Mouse (Mus musculus) heart, embryonic 11.5 days (tissue): ENCODE results near the gene Sugct. TPM values are rescaled to one million over a fixed set of nuclear protein-coding genes. Genes with fewer than 3 reads are reported as not detected.
"Not testable (repeated sequence)": the region's sequence is repeated elsewhere in the genome, so short reads cannot be mapped to it uniquely, and the experiment has no call there.

Source experiments
- ATAC-seq: fragments of 200-750 bp; cut with Nextera tagmentation; replicated peaks from 2 replicates; pipeline ENCODE4 v1.8.0; 2017; ENCODE audit warnings: moderate library complexity; ENCODE audit not compliant: insufficient number of reproducible peaks, low FRiP score, low TSS enrichment
- H3K27ac ChIP-seq: fragments of 300-500 bp; sonication (generic); 2 replicates; pipeline ENCODE4 v1.5.1; 2014; ENCODE audit warnings: mild to moderate bottlenecking, low read depth, low read length
- H3K27me3 ChIP-seq: fragments of 300-500 bp; sonication (generic); 2 replicates; pipeline ENCODE4 v1.6.1; 2014; ENCODE audit warnings: mild to moderate bottlenecking, low read length, mixed read lengths; ENCODE audit not compliant: control insufficient read depth, insufficient read depth
- H3K36me3 ChIP-seq: fragments of 300-500 bp; sonication (generic); 2 replicates; pipeline ENCODE4 v1.6.1; 2014; ENCODE audit warnings: mild to moderate bottlenecking, low read length, moderate library complexity, mixed read lengths; ENCODE audit not compliant: control insufficient read depth, insufficient read depth
- H3K4me1 ChIP-seq: fragments of 300-500 bp; sonication (generic); 2 replicates; pipeline ENCODE4 v1.6.1; 2014; ENCODE audit warnings: low read length; ENCODE audit not compliant: control insufficient read depth, insufficient read depth
- H3K4me2 ChIP-seq: fragments of 300-500 bp; sonication (generic); 2 replicates; pipeline ENCODE4 v1.6.1; 2014; ENCODE audit warnings: mild to moderate bottlenecking, moderate library complexity
- H3K4me3 ChIP-seq: fragments of 300-500 bp; sonication (generic); 2 replicates; pipeline ENCODE4 v1.5.1; 2014; ENCODE audit warnings: low read depth, low read length
- H3K9ac ChIP-seq: fragments of 300-500 bp; sonication (generic); 2 replicates; pipeline ENCODE4 v1.6.1; 2014; ENCODE audit warnings: mild to moderate bottlenecking, low read depth, low read length, moderate library complexity
- H3K9me3 ChIP-seq: fragments of 300-500 bp; sonication (generic); replicated peaks from 2 replicates; pipeline ENCODE4 v1.6.1; 2016; ENCODE audit warnings: low read length; ENCODE audit not compliant: control insufficient read depth
- whole genome bisulfite sequencing: fragments of 180-500 bp; shearing (Covaris S2); extraction: QIAGEN DNeasy Blood & Tissue Kit; methylation state at CpG from one replicate; pipeline ENCODE4 v1.1.7; 2014; ENCODE audit not compliant: insufficient replicate concordance; 5-methylcytosine and 5-hydroxymethylcytosine counted together
- polyA plus RNA-seq: library from polyadenylated mRNA; unstranded; fragments of >200 nt; fragmentation: Nextera tagmentation; extraction: Ambion mirVana; gene quantifications from 2 replicates; pipeline ENCODE4 v1.2.1, GENCODE M21; 2014

The Sugct gene
- polyA plus RNA-seq, 1 experiment from 2014 or later, result 4.0 TPM

- H3K36me3 ChIP-seq, result no peaks in the 10 kb centered on the region
- no peaks in the 10 kb centered on the region for H3K4me1 ChIP-seq
- H3K4me3 ChIP-seq, result no peak overlapping the region
- no peaks in the 10 kb centered on the region for H3K27me3 ChIP-seq
- H3K27ac ChIP-seq, result no peak overlapping the region
- 43% methylated on average over 2 of the region's 2 CpGs for WGBS
- H3K9ac ChIP-seq, result no peak overlapping the region
- ATAC-seq, result no peak
- H3K4me2 ChIP-seq, result no peak overlapping the region
- H3K9me3 ChIP-seq, result no peaks in the 10 kb centered on the region
Measured at GRCm38 (mm10) chr13:16835111-16835510, 860.2 kb downstream of the Sugct start.

- Histone ChIP-seq H3K4me3 (no peak overlapping the region), H3K9me3 (no peaks in the 10 kb centered on the region), H3K36me3 (no peaks in the 10 kb centered on the region), H3K4me1 (no peaks in the 10 kb centered on the region), H3K27ac (no peak overlapping the region), H3K4me2 (no peak overlapping the region), H3K9ac (no peak overlapping the region), H3K27me3 (no peaks in the 10 kb centered on the region)
- no peak for ATAC-seq
Measured at GRCm38 (mm10) chr13:16833069-16833468, 862.3 kb downstream of the Sugct start.

- whole genome bisulfite sequencing, result 78% methylated on average over 8 of the region's 8 CpGs
- no peaks in the 10 kb centered on the region for H3K4me1 ChIP-seq
- H3K4me2 ChIP-seq, result no peak overlapping the region
- no peak overlapping the region for H3K27ac ChIP-seq
- H3K27me3 ChIP-seq, result no peaks in the 10 kb centered on the region
- no peak overlapping the region for H3K4me3 ChIP-seq
- H3K36me3 ChIP-seq, result no peaks in the 10 kb centered on the region
- ATAC-seq, result no peak
- H3K9ac ChIP-seq, result no peak overlapping the region
- H3K9me3 ChIP-seq, result no peaks in the 10 kb centered on the region
Measured at GRCm38 (mm10) chr13:16831840-16832239, 863.5 kb downstream of the Sugct start.

GRCm38 (mm10) chr13:16830291-16830690, 865.1 kb downstream of the Sugct start:
- H3K4me1 ChIP-seq, H3K4me3 ChIP-seq, H3K27ac ChIP-seq, H3K4me2 ChIP-seq, H3K9me3 ChIP-seq, H3K36me3 ChIP-seq, H3K27me3 ChIP-seq, ATAC-seq, H3K9ac ChIP-seq: not testable (repeated sequence)
- 68% methylated on average over 6 of the region's 6 CpGs for WGBS

GRCm38 (mm10) chr13:16829589-16829988, 865.8 kb downstream of the Sugct start:
- Histone ChIP-seq H3K4me3 (no peak overlapping the region), H3K27me3 (no peaks in the 10 kb centered on the region), H3K9ac (no peak overlapping the region), H3K4me1 (no peaks in the 10 kb centered on the region), H3K4me2 (no peak overlapping the region), H3K9me3 (no peaks in the 10 kb centered on the region), H3K27ac (no peak overlapping the region), H3K36me3 (no peaks in the 10 kb centered on the region)
- 45% methylated on average over 2 of the region's 2 CpGs for WGBS
- 0 out of 2 replicates have a peak, but pooled peaks have one; percentile 42 for ATAC-seq

- Histone ChIP-seq H3K4me3 (no peak overlapping the region), H3K4me1 (no peaks in the 10 kb centered on the region), H3K9me3 (no peaks in the 10 kb centered on the region), H3K4me2 (no peak overlapping the region), H3K9ac (no peak overlapping the region), H3K27me3 (no peaks in the 10 kb centered on the region), H3K27ac (no peak overlapping the region), H3K36me3 (no peaks in the 10 kb centered on the region)
- WGBS, result 65% methylated on average over 6 of the region's 6 CpGs
- ATAC-seq, result no peak
Measured at GRCm38 (mm10) chr13:16825619-16826018, 869.7 kb downstream of the Sugct start.

- H3K27ac ChIP-seq, result no peak overlapping the region
- WGBS, result 82% methylated on average over 4 of the region's 4 CpGs
- H3K9ac ChIP-seq, result no peak overlapping the region
- H3K4me2 ChIP-seq, result no peak overlapping the region
- H3K4me1 ChIP-seq, result no peaks in the 10 kb centered on the region
- ATAC-seq, result no peak
- H3K36me3 ChIP-seq, result no peaks in the 10 kb centered on the region
- no peaks in the 10 kb centered on the region for H3K9me3 ChIP-seq
- H3K27me3 ChIP-seq, result no peaks in the 10 kb centered on the region
- H3K4me3 ChIP-seq, result no peak overlapping the region
Measured at GRCm38 (mm10) chr13:16821785-16822184, 873.6 kb downstream of the Sugct start.

- WGBS, result 78% methylated on average over 6 of the region's 6 CpGs
- Histone ChIP-seq H3K27ac (no peak overlapping the region), H3K4me3 (no peak overlapping the region), H3K4me2 (no peak overlapping the region), H3K9me3 (no peaks in the 10 kb centered on the region), H3K4me1 (no peaks in the 10 kb centered on the region), H3K9ac (no peak overlapping the region), H3K27me3 (no peaks in the 10 kb centered on the region), H3K36me3 (no peaks in the 10 kb centered on the region)
- ATAC-seq, result no peak
Measured at GRCm38 (mm10) chr13:16817471-16817870, 877.9 kb downstream of the Sugct start.

GRCm38 (mm10) chr13:16816747-16817146, 878.6 kb downstream of the Sugct start:
- no peaks in the 10 kb centered on the region for H3K4me1 ChIP-seq
- H3K4me3 ChIP-seq, result no peak overlapping the region
- ATAC-seq, result no peak
- no peaks in the 10 kb centered on the region for H3K27me3 ChIP-seq
- no peak overlapping the region for H3K4me2 ChIP-seq
- H3K36me3 ChIP-seq, result no peaks in the 10 kb centered on the region
- 73% methylated on average over 5 of the region's 5 CpGs for WGBS
- H3K9me3 ChIP-seq, result no peaks in the 10 kb centered on the region
- no peak overlapping the region for H3K27ac ChIP-seq
- H3K9ac ChIP-seq, result no peak overlapping the region
